In the genomic region with DNA sequence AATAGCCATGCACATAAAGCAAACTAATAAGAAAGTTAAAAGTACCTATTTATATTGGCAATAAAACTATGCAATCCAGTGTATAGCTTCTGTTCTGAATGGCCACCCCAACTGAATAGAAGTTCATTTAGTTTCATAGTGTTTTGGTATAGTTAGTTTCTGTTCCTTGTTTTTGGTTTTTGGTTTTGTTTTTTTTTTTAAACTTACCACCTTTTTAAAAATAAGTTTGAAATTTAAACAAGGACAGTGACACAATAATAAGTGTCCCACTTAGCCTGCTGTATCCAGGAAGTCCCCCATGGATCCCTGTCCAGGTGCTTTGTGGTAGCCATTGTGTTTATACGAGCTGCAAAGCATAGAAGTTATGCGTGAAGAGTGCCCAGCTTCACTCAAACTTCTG, we compare ENCODE assay signal across 20 mouse cellular contexts. TPM values are rescaled to one million over a fixed set of nuclear protein-coding genes. Genes with fewer than 3 reads are reported as not detected.
DNase-seq lines count a peak whose midpoint lies in the region; ATAC-seq and TF ChIP-seq lines count a peak whose summit lies in the region.
"Had no signal": no experiment of that assay in that cellular context is flagged by ENCODE, and none has a peak within 500 bp of the region (broad histone marks: within the 10 kb centered on the region; RNA-seq: fewer than 3 reads in every experiment).

No protein-coding gene starts in this region.

- no peak overlapping the region for H3K4me3 ChIP-seq in cerebellum, adult 2 months (replicated peaks; ENCODE audit: insufficient read depth, low read depth, low read length)
- H3K4me3 ChIP-seq in limb, embryonic 10.5 days: no peak overlapping the region
- H3K4me3 ChIP-seq: embryonic facial prominence, embryonic 13.5 days; forebrain, embryonic 12.5 days; hindbrain, embryonic 12.5 days had no signal

- H3K27me3 ChIP-seq in splenic B cell, adult 2 months (ENCODE audit: control insufficient read depth, insufficient read depth, low read length, poor library complexity, severe bottlenecking): no peaks in the 10 kb centered on the region
- no peaks in the 10 kb centered on the region for H3K27me3 ChIP-seq in cerebellum, adult 2 months (ENCODE audit: control insufficient read depth, insufficient read depth, low read length)
- no peaks in the 10 kb centered on the region for H3K27me3 ChIP-seq in limb, embryonic 10.5 days (ENCODE audit: low read depth, poor library complexity, severe bottlenecking)
- H3K27me3 ChIP-seq: embryonic facial prominence, embryonic 13.5 days; forebrain, embryonic 12.5 days; hindbrain, embryonic 12.5 days had no signal

- no peaks in the 10 kb centered on the region for H3K9me3 ChIP-seq in limb, embryonic 10.5 days (replicated peaks)
- H3K9me3 ChIP-seq: embryonic facial prominence, embryonic 13.5 days; forebrain, embryonic 12.5 days; hindbrain, embryonic 12.5 days had no signal

- 76% methylated on average over 2 of the region's 2 CpGs for WGBS in cerebellum, adult 2 months
- 94% methylated on average over 2 of the region's 2 CpGs for WGBS in limb, embryonic 10.5 days

- ATAC-seq in common myeloid progenitor, adult 5-6 weeks (replicated peaks; ENCODE audit: low read depth, poor library complexity, severe bottlenecking): 0 out of 2 replicates have a peak, but pooled peaks have one; percentile 50
- ATAC-seq: forebrain, embryonic 16.5 days; hindbrain, postnatal 0 days had no signal

- peak; percentile 16 for DNase-seq in heart, adult 11 months
- DNase-seq in heart, adult 8-10 months (ENCODE audit: low spot score): no peak
- peak; percentile 68 for DNase-seq in A20 (ENCODE audit: low read depth, low spot score)
- DNase-seq in splenic B cell, adult 2 months (ENCODE audit: low read depth, low spot score): peak; percentile 40
- DNase-seq in cerebellum, adult 2 months: no peak
- no peak for DNase-seq in limb, embryonic 10.5 days (ENCODE audit: low spot score)
- DNase-seq: adrenal gland, adult 2 months; adrenal gland, postnatal 36 days; cerebellum, adult 11 months; cerebellum, adult 9-10 months; cerebellum, postnatal 25 days; gastrocnemius, postnatal 10 days; heart, postnatal 4 days; kidney, adult 11 months had no signal

- no peak for TF ChIP-seq POLR2A in cerebellum, adult 2 months (IDR thresholded peaks at IDR 0.05; ENCODE audit: borderline replicate concordance, insufficient read depth, low read length)

- H3K27ac ChIP-seq in cerebellum, adult 2 months (ENCODE audit: insufficient read depth, low read length): no peak overlapping the region
- H3K27ac ChIP-seq in limb, embryonic 10.5 days: no peak overlapping the region
- H3K27ac ChIP-seq: embryonic facial prominence, embryonic 13.5 days; forebrain, embryonic 12.5 days; hindbrain, embryonic 12.5 days; hindbrain, postnatal 0 days had no signal

- H3K36me3 ChIP-seq in splenic B cell, adult 2 months (ENCODE audit: control insufficient read depth, insufficient read depth, low read length, poor library complexity, severe bottlenecking): no peaks in the 10 kb centered on the region
- H3K36me3 ChIP-seq in limb, embryonic 10.5 days: peaks cover 23% of the 10 kb centered on the region
- H3K36me3 ChIP-seq: embryonic facial prominence, embryonic 13.5 days; forebrain, embryonic 12.5 days; hindbrain, embryonic 12.5 days had no signal

- H3K4me1 ChIP-seq in cerebellum, adult 2 months (ENCODE audit: control insufficient read depth, insufficient read depth, low read length): no peaks in the 10 kb centered on the region
- H3K4me1 ChIP-seq in limb, embryonic 10.5 days: no peaks in the 10 kb centered on the region
- H3K4me1 ChIP-seq: forebrain, embryonic 12.5 days; hindbrain, embryonic 12.5 days had no signal

- TF ChIP-seq CTCF in cerebellum, adult 2 months (IDR thresholded peaks at IDR 0.05; ENCODE audit: borderline replicate concordance, insufficient read depth, low read depth, low read length): no peak

RNA-seq across cellular contexts. Expression of a gene that starts 7.3 kb away (rescaled TPM):
- under 1 TPM in 2 of 4 experiments, not detected in 2; 0.31 to 0.38 TPM for total RNA-seq in heart, adult 8-10 months (2022)
- total RNA-seq in common myeloid progenitor, adult 5-6 weeks (2017): not detected in 2 replicates
- 0.43 and 0.52 TPM in 2 replicates for polyA plus RNA-seq in cerebellum, adult 2 months (2012; rRNA removed)
- 3.4 and 4.6 TPM in 2 replicates for polyA plus RNA-seq in limb, embryonic 10.5 days (2016; fragmentation: Nextera tagmentation; extraction: Ambion mirVana)
- total RNA-seq: adrenal gland, adult 2 months; gastrocnemius, postnatal 10 days had no signal

RNA-seq across cellular contexts. Expression of a gene that starts 7.9 kb away (rescaled TPM):
- total RNA-seq in heart, adult 8-10 months (2022): 10 to 100 TPM; 61.3 to 66.8 (median 65.0) TPM
- total RNA-seq in common myeloid progenitor, adult 5-6 weeks (2017): 44.0 and 53.1 TPM in 2 replicates
- 81.5 and 82.7 TPM in 2 replicates for polyA plus RNA-seq in cerebellum, adult 2 months (2012; rRNA removed)
- polyA plus RNA-seq in limb, embryonic 10.5 days (2016; fragmentation: Nextera tagmentation; extraction: Ambion mirVana): 173 TPM in 2 replicates

Comparison
In these comparisons a context has a peak if more than half of its experiments do, and no peak if none do; other contexts are left out.
1. DNase-seq: peak in heart, adult 11 months (single experiment), A20 (single experiment) and splenic B cell, adult 2 months (single experiment); none in heart, adult 8-10 months (single experiment), cerebellum, adult 2 months (0 of 2) and limb, embryonic 10.5 days (single experiment).